Mouse (Mus musculus) frontal cortex, postnatal 10 days (tissue): ENCODE measurements around the gene Abhd6.
"Not testable (repeated sequence)": the region's sequence is repeated elsewhere in the genome, so short reads cannot be mapped to it uniquely, and the experiment has no call there.

ENCODE experiments used
- DNase-seq, 2 experiments: peaks; one replicate each; pipeline ENCODE4 v3.0.0; 2022; ENCODE audit warnings: low spot score in 2 of 2, mixed read lengths in 1 of 2

The Abhd6 gene

GRCm38 (mm10) chr14:7999030-7999429 lies 3.7 kb upstream of the Abhd6 start:
- no peak for DNase-seq

- no peak for DNase-seq
Observed at GRCm38 (mm10) chr14:7999435-7999834, 3.3 kb upstream of the Abhd6 start.

- no peak for DNase-seq
Observed at GRCm38 (mm10) chr14:8000247-8000646, 2.5 kb upstream of the Abhd6 start.

- DNase-seq: no peak
Observed at GRCm38 (mm10) chr14:8000831-8001685, 1.6 kb upstream of the Abhd6 start.

- DNase-seq: peak; percentile 57 to 69
Observed at GRCm38 (mm10) chr14:8003093-8003670, 480 bp downstream of the Abhd6 start.

- DNase-seq: no peak
Observed at GRCm38 (mm10) chr14:8003727-8004670, 1.3 kb downstream of the Abhd6 start.

GRCm38 (mm10) chr14:8006061-8006460 lies 3.4 kb downstream of the Abhd6 start:
- DNase-seq: not testable (repeated sequence)

- DNase-seq: no peak
Observed at GRCm38 (mm10) chr14:8007084-8007483, 4.4 kb downstream of the Abhd6 start.

GRCm38 (mm10) chr14:8007486-8007885 lies 4.8 kb downstream of the Abhd6 start:
- DNase-seq: no peak

GRCm38 (mm10) chr14:8007923-8008322 lies 5.2 kb downstream of the Abhd6 start:
- DNase-seq: no peak

GRCm38 (mm10) chr14:8011297-8011696 lies 8.6 kb downstream of the Abhd6 start:
- no peak for DNase-seq

- no peak for DNase-seq
Observed at GRCm38 (mm10) chr14:8011938-8012337, 9.2 kb downstream of the Abhd6 start.

- no peak for DNase-seq
Observed at GRCm38 (mm10) chr14:8015756-8016155, 13.1 kb downstream of the Abhd6 start.

GRCm38 (mm10) chr14:8016276-8016675 lies 13.6 kb downstream of the Abhd6 start:
- no peak for DNase-seq

GRCm38 (mm10) chr14:8016951-8017350 lies 14.2 kb downstream of the Abhd6 start:
- DNase-seq: no peak

GRCm38 (mm10) chr14:8020011-8020410 lies 17.3 kb downstream of the Abhd6 start:
- no peak for DNase-seq

- no peak for DNase-seq
Observed at GRCm38 (mm10) chr14:8020546-8020945, 17.8 kb downstream of the Abhd6 start.

GRCm38 (mm10) chr14:8024469-8024868 lies 21.8 kb downstream of the Abhd6 start:
- DNase-seq: no peak

GRCm38 (mm10) chr14:8024936-8025335 lies 22.2 kb downstream of the Abhd6 start:
- no peak for DNase-seq

- DNase-seq: no peak
Observed at GRCm38 (mm10) chr14:8026769-8027531, 24.2 kb downstream of the Abhd6 start.

GRCm38 (mm10) chr14:8028086-8028485 lies 25.4 kb downstream of the Abhd6 start:
- DNase-seq: no peak
